Mouse (Mus musculus) CH12.LX (cell line): Measurements from ENCODE around the gene Gjb2. TPM values are rescaled to one million over a fixed set of nuclear protein-coding genes. Genes with fewer than 3 reads are reported as not detected.

Experiments
- DNase-seq: peaks from one replicate; pipeline ENCODE4 v3.0.0-alpha.2; 2013; ENCODE audit errors: extremely low read depth
- H3K27ac ChIP-seq: 2 replicates; pipeline ENCODE4 v1.5.1; 2012; ENCODE audit warnings: low read depth, mild to moderate bottlenecking, control low read depth, moderate library complexity; ENCODE audit not compliant: insufficient read depth
- H3K27me3 ChIP-seq: replicated peaks from 2 replicates; pipeline ENCODE3; 2012; ENCODE audit warnings: inconsistent platforms
- H3K36me3 ChIP-seq, 2 experiments: replicated peaks in 1 of 2; 2 replicates each; pipeline versions ENCODE3 to v1.6.1; 2012; ENCODE audit warnings: inconsistent platforms in 1 of 2, low read length in 1 of 2, mild to moderate bottlenecking in 1 of 2, mixed read lengths in 1 of 2, moderate library complexity in 1 of 2; ENCODE audit not compliant: control insufficient read depth in 1 of 2, insufficient read depth in 1 of 2
- H3K4me1 ChIP-seq, 2 experiments: 2 replicates each; pipeline ENCODE4 v1.6.1; 2012; ENCODE audit warnings: inconsistent platforms in 1 of 2, moderate library complexity in 1 of 2; ENCODE audit not compliant: insufficient read depth in 2 of 2, control insufficient read depth in 1 of 2
- H3K4me2 ChIP-seq: 2 replicates; pipeline ENCODE4 v1.6.1; 2012; ENCODE audit warnings: low read depth, mild to moderate bottlenecking, control low read depth; ENCODE audit not compliant: poor library complexity, insufficient read depth, severe bottlenecking
- H3K4me3 ChIP-seq, 3 experiments: fragments of 150-350 bp in 1 of 3; sonication (generic) in 1 of 3; replicated peaks in 1 of 3; 2 replicates each; pipeline versions ENCODE3 to v1.5.1; 2011 to 2012; ENCODE audit warnings: low read depth in 2 of 3, low read length in 2 of 3, mild to moderate bottlenecking in 2 of 3, moderate library complexity in 2 of 3, control low read depth in 1 of 3, improper control_type of control experiment in 1 of 3, inconsistent platforms in 1 of 3, mixed read lengths in 1 of 3; ENCODE audit not compliant: poor library complexity in 1 of 3
- H3K79me2 ChIP-seq: replicated peaks from 2 replicates; pipeline ENCODE4 v1.6.1; 2012; ENCODE audit warnings: mild to moderate bottlenecking, moderate library complexity; ENCODE audit not compliant: control insufficient read depth, poor library complexity, insufficient read depth, severe bottlenecking; ENCODE audit errors: extremely low read depth
- H3K9ac ChIP-seq: 2 replicates; pipeline ENCODE4 v1.6.1; 2012; ENCODE audit warnings: low read depth, mild to moderate bottlenecking, control low read depth, moderate library complexity; ENCODE audit not compliant: insufficient read depth
- H3K9me3 ChIP-seq: replicated peaks from 2 replicates; pipeline ENCODE3; 2012; ENCODE audit warnings: low read length, inconsistent platforms, mixed read lengths
- CHD1 ChIP-seq: IDR thresholded peaks from 2 replicates; pipeline ENCODE4 v1.6.1; 2012; ENCODE audit warnings: low read depth, low read length, improper control_type of control experiment, inconsistent platforms
- CTCF ChIP-seq, 2 experiments: IDR thresholded peaks in 1 of 2; conservative IDR thresholded peaks in 1 of 2; 2 replicates each; pipeline ENCODE4 v1.5.1; 2011 to 2012; ENCODE audit warnings: low read depth in 2 of 2, low read length in 2 of 2, improper control_type of control experiment in 1 of 2, inconsistent platforms in 1 of 2, mild to moderate bottlenecking in 1 of 2, moderate library complexity in 1 of 2
- E2F4 ChIP-seq: IDR thresholded peaks from 2 replicates; pipeline ENCODE4 v1.6.1; 2011; ENCODE audit warnings: low read depth, low read length, improper control_type of control experiment; ENCODE audit not compliant: insufficient replicate concordance
- ELF1 ChIP-seq: IDR thresholded peaks from 2 replicates; pipeline ENCODE4 v1.6.1; 2014; ENCODE audit warnings: low read depth, mild to moderate bottlenecking, inconsistent platforms, low read length, improper control_type of control experiment
- EP300 ChIP-seq: IDR thresholded peaks from 2 replicates; pipeline ENCODE4 v1.6.1; 2011; ENCODE audit warnings: low read length, improper control_type of control experiment
- ETS1 ChIP-seq: conservative IDR thresholded peaks from 2 replicates; pipeline ENCODE4 v1.6.1; 2012; ENCODE audit warnings: low read depth, mild to moderate bottlenecking, inconsistent platforms, low read length, improper control_type of control experiment, moderate library complexity
- HCFC1 ChIP-seq: IDR thresholded peaks from 2 replicates; pipeline ENCODE4 v1.6.1; 2012; ENCODE audit warnings: low read depth, mild to moderate bottlenecking, inconsistent platforms, low read length, improper control_type of control experiment
- IRF4 ChIP-seq: IDR thresholded peaks from 2 replicates; pipeline ENCODE4 v1.6.1; 2014; ENCODE audit warnings: low read depth, mild to moderate bottlenecking, inconsistent platforms, low read length, improper control_type of control experiment
- JUN ChIP-seq: IDR thresholded peaks from 2 replicates; pipeline ENCODE4 v1.6.1; 2011; ENCODE audit warnings: low read depth, mild to moderate bottlenecking, low read length, improper control_type of control experiment, moderate library complexity; ENCODE audit not compliant: insufficient read depth
- JUND ChIP-seq: conservative IDR thresholded peaks from 2 replicates; pipeline ENCODE4 v1.6.1; 2011; ENCODE audit warnings: low read depth, low read length, improper control_type of control experiment
- MAFK ChIP-seq: IDR thresholded peaks from 2 replicates; pipeline ENCODE4 v1.6.1; 2011; ENCODE audit warnings: low read length, improper control_type of control experiment; ENCODE audit not compliant: insufficient replicate concordance
- MYC ChIP-seq: IDR thresholded peaks from 2 replicates; pipeline ENCODE4 v1.6.1; 2011; ENCODE audit warnings: low read depth, mild to moderate bottlenecking, improper control_type of control experiment, low read length
- NELFE ChIP-seq: IDR thresholded peaks from 2 replicates; pipeline ENCODE4 v1.6.1; 2011; ENCODE audit warnings: low read depth, low read length, improper control_type of control experiment
- NRF1 ChIP-seq: IDR thresholded peaks from 2 replicates; pipeline ENCODE4 v1.6.1; 2014; ENCODE audit warnings: low read depth, mild to moderate bottlenecking, inconsistent platforms, low read length, improper control_type of control experiment, moderate library complexity
- PAX5 ChIP-seq: IDR thresholded peaks from 2 replicates; pipeline ENCODE4 v1.6.1; 2012; ENCODE audit warnings: low read length, inconsistent platforms, mixed read lengths
- POLR2A ChIP-seq: IDR thresholded peaks from 2 replicates; pipeline ENCODE4 v1.6.1; 2011; ENCODE audit warnings: low read depth, mild to moderate bottlenecking, improper control_type of control experiment, low read length
- SIN3A ChIP-seq: IDR thresholded peaks from 2 replicates; pipeline ENCODE4 v1.6.1; 2012; ENCODE audit warnings: low read length, improper control_type of control experiment, inconsistent platforms
- SMC3 ChIP-seq: IDR thresholded peaks from 2 replicates; pipeline ENCODE4 v1.6.1; 2011; ENCODE audit warnings: low read depth, low read length, improper control_type of control experiment
- TCF12 ChIP-seq: IDR thresholded peaks from 2 replicates; pipeline ENCODE4 v1.6.1; 2014; ENCODE audit warnings: low read depth, mild to moderate bottlenecking, inconsistent platforms, low read length, improper control_type of control experiment
- UBTF ChIP-seq: IDR thresholded peaks from 2 replicates; pipeline ENCODE4 v1.6.1; 2012; ENCODE audit warnings: low read depth, mild to moderate bottlenecking, inconsistent platforms, low read length, improper control_type of control experiment, moderate library complexity
- USF1 ChIP-seq: IDR thresholded peaks from 2 replicates; pipeline ENCODE4 v1.6.1; 2014; ENCODE audit warnings: low read depth, mild to moderate bottlenecking, inconsistent platforms, low read length, improper control_type of control experiment
- USF2 ChIP-seq: conservative IDR thresholded peaks from 2 replicates; pipeline ENCODE4 v1.6.1; 2011; ENCODE audit warnings: low read depth, low read length, improper control_type of control experiment
- ZKSCAN1 ChIP-seq: IDR thresholded peaks from 2 replicates; pipeline ENCODE4 v1.6.1; 2012; ENCODE audit warnings: low read depth, inconsistent platforms, low read length, improper control_type of control experiment, borderline replicate concordance
- ZNF384 ChIP-seq: IDR thresholded peaks from 2 replicates; pipeline ENCODE4 v1.6.1; 2012; ENCODE audit warnings: low read depth, low read length, improper control_type of control experiment, inconsistent platforms
- dilution Hi-C: fragments of 300-500 bp; cut with MboI; formaldehyde crosslinking; loops from 2 replicates; pipeline ENCODE4 v1.14.3; 2020; ENCODE audit warnings: low sequenced_read_pairs; ENCODE audit not compliant: extremely low pct_unique_long_range_greater_than_20kb, extremely low pct_ligation_motif_present
- in situ Hi-C: fragments of 300-500 bp; cut with MboI; formaldehyde crosslinking; loops from 3 replicates; pipeline ENCODE4 v1.14.3; 2019; ENCODE audit warnings: low sequenced_read_pairs, low pct_ligation_motif_present, low pct_unique_long_range_greater_than_20kb, mixed read lengths
- polyA plus RNA-seq: library from polyadenylated mRNA; unstranded; fragments of >175 nt; gene quantifications from 2 replicates; pipeline ENCODE4 v1.2.1, GENCODE M21; 2012; ENCODE audit warnings: low read depth; ENCODE audit not compliant: insufficient read length
- total RNA-seq, 2 experiments: library from RNA; depleted of rRNA; stranded (reverse); fragments of 300-350 nt in 1 of 2; fragments of >200 nt in 1 of 2; gene quantifications; 2 replicates each; pipeline ENCODE4 v1.2.3; 2012 to 2014

Gene Gjb2
- total and polyA plus RNA-seq, 3 experiments, result not detected

GRCm38 (mm10) chr14:57103711-57104105 is 794 bp downstream of the Gjb2 start:
- Histone ChIP-seq H3K4me1 (no peaks in the 10 kb centered on the region), H3K79me2 (no peaks in the 10 kb centered on the region), H3K9me3 (peaks cover 4% of the 10 kb centered on the region), H3K27me3 (no peaks in the 10 kb centered on the region), H3K36me3 (no peaks in the 10 kb centered on the region), H3K27ac (no peak overlapping the region), H3K4me2 (no peak overlapping the region), H3K4me3 (no peak overlapping the region), H3K9ac (no peak overlapping the region)
- in situ Hi-C loops (no loop called here), dilution Hi-C loops (no loop called here)
- DNase-seq, result no peak
- TF ChIP-seq ZKSCAN1 (no peak), SIN3A (no peak), PAX5 (no peak), UBTF (no peak), POLR2A (no peak), EP300 (no peak), E2F4 (no peak), CTCF (conservative IDR thresholded peaks at IDR 0.05 in 1 of 2, IDR thresholded peaks at IDR 0.05 in 1 of 2; ENCODE audit: low read depth in 2 of 2, low read length in 2 of 2) (no peak), TCF12 (no peak), ELF1 (no peak)

GRCm38 (mm10) chr14:57103121-57103520 is 1.4 kb downstream of the Gjb2 start:
- Histone ChIP-seq H3K4me1 (no peaks in the 10 kb centered on the region), H3K4me3 (no peak overlapping the region), H3K79me2 (no peaks in the 10 kb centered on the region), H3K4me2 (no peak overlapping the region), H3K9ac (no peak overlapping the region), H3K27ac (no peak overlapping the region), H3K9me3 (peaks cover 4% of the 10 kb centered on the region), H3K36me3 (no peaks in the 10 kb centered on the region), H3K27me3 (no peaks in the 10 kb centered on the region)
- TF ChIP-seq JUND, result no peak
- TF ChIP-seq JUN, result no peak
- TF ChIP-seq USF1, result no peak
- TF ChIP-seq ELF1, result no peak
- no peak for TF ChIP-seq NELFE
- DNase-seq, result no peak
- dilution Hi-C loops, result no loop called here
- in situ Hi-C loops, result no loop called here

GRCm38 (mm10) chr14:57101623-57102022 is 2.9 kb downstream of the Gjb2 start:
- H3K27me3 ChIP-seq, result no peaks in the 10 kb centered on the region
- in situ Hi-C loops, result no loop called here
- no peak for DNase-seq
- H3K36me3 ChIP-seq, result no peaks in the 10 kb centered on the region
- no peak overlapping the region for H3K4me3 ChIP-seq
- H3K4me1 ChIP-seq, result no peaks in the 10 kb centered on the region
- dilution Hi-C loops, result no loop called here
- TF ChIP-seq NRF1 (no peak), MYC (no peak), SMC3 (no peak), USF2 (no peak), ZKSCAN1 (no peak), USF1 (no peak), JUN (no peak), HCFC1 (no peak), NELFE (no peak), CHD1 (no peak), ZNF384 (no peak), TCF12 (no peak), JUND (no peak), ETS1 (no peak), IRF4 (no peak), MAFK (no peak)
- H3K4me2 ChIP-seq, result no peak overlapping the region
- peaks cover 4% of the 10 kb centered on the region for H3K9me3 ChIP-seq
- H3K27ac ChIP-seq, result no peak overlapping the region
- H3K79me2 ChIP-seq, result no peaks in the 10 kb centered on the region
- no peak overlapping the region for H3K9ac ChIP-seq
